Mouse (Mus musculus) myocyte (in vitro differentiated cells): ENCODE measurements around the gene Vamp9. TPM values are rescaled to one million over a fixed set of nuclear protein-coding genes. Genes with fewer than 3 reads are reported as not detected.

Source experiments
- H3K27me3 ChIP-seq: one replicate; pipeline ENCODE4 v1.6.1; 2011; ENCODE audit not compliant: control insufficient read depth, insufficient read depth, insufficient read length
- H3K36me3 ChIP-seq: one replicate; pipeline ENCODE4 v1.6.1; 2011; ENCODE audit not compliant: control insufficient read depth, insufficient read depth
- H3K4me2 ChIP-seq: one replicate; pipeline ENCODE4 v1.6.1; 2011; ENCODE audit warnings: low read depth, control low read depth
- H3K4me3 ChIP-seq: one replicate; pipeline ENCODE4 v1.5.1; 2011; ENCODE audit warnings: mild to moderate bottlenecking, control low read depth, moderate library complexity
- H3K79me2 ChIP-seq: one replicate; pipeline ENCODE4 v1.6.1; 2011; ENCODE audit not compliant: control insufficient read depth, insufficient read depth
- H3ac ChIP-seq: one replicate; pipeline ENCODE4 v1.6.1; 2011; ENCODE audit not compliant: control insufficient read depth, insufficient read length
- CEBPB ChIP-seq: IDR thresholded peaks from 2 replicates; pipeline ENCODE4 v1.6.1; 2011; ENCODE audit warnings: mild to moderate bottlenecking, moderate library complexity; ENCODE audit not compliant: poor library complexity, insufficient read depth, severe bottlenecking
- E2F4 ChIP-seq: IDR thresholded peaks from one replicate; pipeline ENCODE4 v1.6.1; 2011; ENCODE audit warnings: mild to moderate bottlenecking, control low read depth, moderate library complexity; ENCODE audit not compliant: insufficient read depth
- MAX ChIP-seq: IDR thresholded peaks from one replicate; pipeline ENCODE4 v1.6.1; 2011; ENCODE audit warnings: low read depth, mild to moderate bottlenecking, control low read depth
- MYOD1 ChIP-seq, 3 experiments: IDR thresholded peaks; one replicate each; pipeline ENCODE4 v1.6.1; 2011; ENCODE audit warnings: control low read depth in 2 of 3, low read depth in 2 of 3, mild to moderate bottlenecking in 2 of 3, moderate library complexity in 1 of 3; ENCODE audit not compliant: insufficient read length in 2 of 3, control insufficient read depth in 1 of 3
- MYOG ChIP-seq, 3 experiments: IDR thresholded peaks; one replicate each; pipeline ENCODE4 v1.6.1; 2011; ENCODE audit warnings: control low read depth in 2 of 3, low read depth in 2 of 3, mild to moderate bottlenecking in 2 of 3; ENCODE audit not compliant: insufficient read length in 2 of 3, control insufficient read depth in 1 of 3, insufficient read depth in 1 of 3
- POLR2A ChIP-seq: IDR thresholded peaks from one replicate; pipeline ENCODE4 v1.6.1; 2011; ENCODE audit warnings: low read depth, mild to moderate bottlenecking, control low read depth, moderate library complexity; ENCODE audit not compliant: insufficient read length
- POLR2AphosphoS2 ChIP-seq: IDR thresholded peaks from one replicate; pipeline ENCODE4 v1.6.1; 2011; ENCODE audit warnings: low read depth, control low read depth; ENCODE audit not compliant: insufficient read length
- REST ChIP-seq: IDR thresholded peaks from one replicate; pipeline ENCODE4 v1.6.1; 2011; ENCODE audit warnings: mild to moderate bottlenecking, control low read depth, moderate library complexity; ENCODE audit not compliant: insufficient read depth, insufficient read length
- SRF ChIP-seq: IDR thresholded peaks from one replicate; pipeline ENCODE4 v1.6.1; 2011; ENCODE audit warnings: low read depth; ENCODE audit not compliant: control insufficient read depth, insufficient read length
- TCF12 ChIP-seq: IDR thresholded peaks from one replicate; pipeline ENCODE4 v1.6.1; 2011; ENCODE audit warnings: mild to moderate bottlenecking, control low read depth; ENCODE audit not compliant: poor library complexity, insufficient read depth, severe bottlenecking
- TCF3 ChIP-seq: IDR thresholded peaks from one replicate; pipeline ENCODE4 v1.6.1; 2011; ENCODE audit warnings: low read depth, control low read depth; ENCODE audit not compliant: insufficient read length
- USF1 ChIP-seq: IDR thresholded peaks from one replicate; pipeline ENCODE4 v1.6.1; 2011; ENCODE audit warnings: low read depth, mild to moderate bottlenecking, control low read depth, moderate library complexity
- polyA plus RNA-seq: library from polyadenylated mRNA; unstranded; fragments of >200 nt; fragmentation: generic; extraction: Trizol; gene quantifications from one replicate; pipeline ENCODE4 v1.2.1, GENCODE M21; 2012; ENCODE audit warnings: missing spikeins

Gene Vamp9
- polyA plus RNA-seq, 1 experiment: not detected

- Histone ChIP-seq H3K79me2 (no peaks in the 10 kb centered on the region), H3K4me2 (no peak overlapping the region), H3K36me3 (no peaks in the 10 kb centered on the region), H3ac (no peak overlapping the region), H3K27me3 (peaks cover 3% of the 10 kb centered on the region), H3K4me3 (no peak overlapping the region)
- TF ChIP-seq POLR2AphosphoS2 (no peak), MYOD1 (IDR thresholded peaks at IDR 0.05; ENCODE audit: control insufficient read depth in 1 of 3, insufficient read length in 2 of 3, low read depth in 2 of 3) (no peak), TCF12 (no peak), REST (no peak), POLR2A (no peak)
Measured at GRCm38 (mm10) chr5:99863656-99864380, 42.2 kb upstream of the Vamp9 start.

- Histone ChIP-seq H3K4me3 (no peak overlapping the region), H3K36me3 (no peaks in the 10 kb centered on the region), H3K27me3 (peaks cover 3% of the 10 kb centered on the region), H3ac (no peak overlapping the region), H3K79me2 (no peaks in the 10 kb centered on the region), H3K4me2 (no peak overlapping the region)
- TF ChIP-seq SRF (no peak), MYOD1 (IDR thresholded peaks at IDR 0.05; ENCODE audit: control insufficient read depth in 1 of 3, insufficient read length in 2 of 3, low read depth in 2 of 3) (no peak), USF1 (no peak), MAX (no peak), TCF12 (no peak), REST (no peak)
Measured at GRCm38 (mm10) chr5:99865779-99866178, 40.3 kb upstream of the Vamp9 start.

- no peaks in the 10 kb centered on the region for H3K36me3 ChIP-seq
- H3K4me3 ChIP-seq: no peak overlapping the region
- no peak overlapping the region for H3K4me2 ChIP-seq
- H3K79me2 ChIP-seq: no peaks in the 10 kb centered on the region
- TF ChIP-seq SRF (no peak), POLR2AphosphoS2 (no peak), MYOD1 (IDR thresholded peaks at IDR 0.05; ENCODE audit: control insufficient read depth in 1 of 3, insufficient read length in 2 of 3, low read depth in 2 of 3) (no peak), E2F4 (no peak), REST (no peak)
- H3ac ChIP-seq: no peak overlapping the region
- H3K27me3 ChIP-seq: peaks cover 3% of the 10 kb centered on the region
Measured at GRCm38 (mm10) chr5:99868286-99868685, 37.8 kb upstream of the Vamp9 start.

- TF ChIP-seq E2F4 (no peak), POLR2AphosphoS2 (no peak), REST (no peak), MAX (no peak), MYOG (IDR thresholded peaks at IDR 0.05; ENCODE audit: control insufficient read depth in 1 of 3, insufficient read depth in 1 of 3, insufficient read length in 2 of 3, low read depth in 2 of 3) (no peak)
- Histone ChIP-seq H3ac (no peak overlapping the region), H3K27me3 (peaks cover 3% of the 10 kb centered on the region), H3K4me2 (no peak overlapping the region), H3K36me3 (no peaks in the 10 kb centered on the region), H3K4me3 (no peak overlapping the region), H3K79me2 (no peaks in the 10 kb centered on the region)
Measured at GRCm38 (mm10) chr5:99868923-99869322, 37.1 kb upstream of the Vamp9 start.

- Histone ChIP-seq H3K79me2 (no peaks in the 10 kb centered on the region), H3K27me3 (no peaks in the 10 kb centered on the region), H3K36me3 (no peaks in the 10 kb centered on the region), H3ac (no peak overlapping the region), H3K4me3 (no peak overlapping the region), H3K4me2 (no peak overlapping the region)
- TF ChIP-seq MYOG (IDR thresholded peaks at IDR 0.05; ENCODE audit: control insufficient read depth in 1 of 3, insufficient read depth in 1 of 3, insufficient read length in 2 of 3, low read depth in 2 of 3) (no peak), POLR2A (no peak), MYOD1 (IDR thresholded peaks at IDR 0.05; ENCODE audit: control insufficient read depth in 1 of 3, insufficient read length in 2 of 3, low read depth in 2 of 3) (no peak), SRF (no peak), CEBPB (no peak), E2F4 (no peak), TCF12 (no peak), REST (no peak), USF1 (no peak), TCF3 (no peak), MAX (no peak), POLR2AphosphoS2 (no peak)
Measured at GRCm38 (mm10) chr5:99877565-99877964, 28.5 kb upstream of the Vamp9 start.
